Mouse (Mus musculus) heart, postnatal 0 days (tissue): Measurements from ENCODE around the gene Cyyr1.

Source experiments
- CTCF ChIP-seq: IDR thresholded peaks from 2 replicates; pipeline ENCODE4 v1.5.1; 2016; ENCODE audit warnings: antibody characterized with exemption, control low read depth, low read depth
- EP300 ChIP-seq: IDR thresholded peaks from 2 replicates; pipeline ENCODE4 v1.6.1; 2016; ENCODE audit warnings: antibody characterized with exemption, low read depth

DNA sequence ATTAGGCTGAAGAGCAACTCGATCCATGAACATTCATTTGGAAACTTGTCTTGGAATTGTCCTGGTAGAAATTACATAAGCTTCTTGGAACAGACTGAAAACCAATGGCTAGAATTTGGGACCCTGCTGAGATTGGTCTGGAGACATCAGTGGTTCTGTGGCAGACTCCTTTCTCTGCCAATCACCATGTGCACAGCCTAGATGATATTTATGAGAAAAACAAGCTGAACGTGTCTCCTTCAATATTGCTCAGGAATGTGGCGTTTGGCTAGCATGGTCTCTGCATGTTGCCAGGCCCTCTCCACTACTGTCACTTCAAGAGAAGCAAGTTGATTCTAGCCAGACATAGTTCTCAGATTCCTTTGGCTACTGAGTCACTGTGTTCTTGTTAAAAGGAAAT is 107.4 kb downstream of the Cyyr1 start:
- TF ChIP-seq CTCF (no peak), EP300 (no peak)
